Mouse (Mus musculus): ENCODE data around the gene Ccnk. TPM values are rescaled to one million over a fixed set of nuclear protein-coding genes. Genes with fewer than 3 reads are reported as not detected.
A peak's percentile ranks its signal among the peaks of the same experiment; 100 is the strongest.

Ccnk gene
- total RNA-seq, 2 experiments from 2014 or later: 30.5 to 32.8 TPM

DNA sequence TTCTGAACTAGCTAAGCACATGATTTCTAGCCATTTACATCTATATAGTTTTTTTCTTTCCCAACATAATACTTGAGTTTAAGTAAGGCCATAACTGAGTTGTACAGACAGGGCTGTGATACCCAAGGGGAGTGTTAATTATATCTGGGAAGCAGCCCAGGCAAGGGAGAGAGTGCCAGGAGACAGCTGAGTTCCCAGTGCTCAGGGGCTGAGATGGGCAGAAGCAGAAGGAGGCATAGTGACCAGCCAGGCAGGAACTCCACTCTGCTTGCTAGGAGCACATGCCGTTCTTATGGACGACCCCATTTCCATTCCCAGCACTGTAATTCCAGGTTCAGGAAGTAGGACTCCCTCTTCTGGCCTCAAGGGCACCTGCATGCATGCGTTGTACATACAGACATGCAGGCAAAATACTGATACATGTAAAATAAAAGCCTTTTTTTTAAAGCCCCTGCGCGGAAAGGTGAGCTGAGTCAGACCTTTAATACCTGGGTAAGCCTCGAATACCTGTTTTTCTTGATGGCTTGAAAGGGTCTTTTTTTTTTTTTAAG lies 8.2 kb downstream of the Ccnk start:
- DNase-seq: no peak

DNA sequence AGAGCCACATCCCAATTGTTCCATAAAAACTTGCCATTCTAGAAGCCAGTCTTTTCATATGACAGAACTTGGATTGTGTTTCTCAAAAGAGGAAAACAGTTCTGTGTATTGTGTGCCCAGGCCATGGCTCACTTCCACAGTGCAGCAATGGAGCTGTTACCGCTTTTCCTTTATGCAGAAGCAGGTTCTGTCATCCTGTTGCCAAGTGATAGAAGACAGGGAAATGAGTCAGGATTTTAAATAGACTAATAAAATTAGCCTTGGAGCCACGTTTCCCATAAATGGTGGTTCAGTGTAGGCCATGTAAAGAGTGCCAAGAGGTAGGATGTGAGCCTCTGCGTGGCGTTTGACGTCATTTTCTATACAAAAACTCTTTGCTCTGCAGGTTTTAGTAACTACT lies 14.5 kb downstream of the Ccnk start:
- no peak for DNase-seq

DNA sequence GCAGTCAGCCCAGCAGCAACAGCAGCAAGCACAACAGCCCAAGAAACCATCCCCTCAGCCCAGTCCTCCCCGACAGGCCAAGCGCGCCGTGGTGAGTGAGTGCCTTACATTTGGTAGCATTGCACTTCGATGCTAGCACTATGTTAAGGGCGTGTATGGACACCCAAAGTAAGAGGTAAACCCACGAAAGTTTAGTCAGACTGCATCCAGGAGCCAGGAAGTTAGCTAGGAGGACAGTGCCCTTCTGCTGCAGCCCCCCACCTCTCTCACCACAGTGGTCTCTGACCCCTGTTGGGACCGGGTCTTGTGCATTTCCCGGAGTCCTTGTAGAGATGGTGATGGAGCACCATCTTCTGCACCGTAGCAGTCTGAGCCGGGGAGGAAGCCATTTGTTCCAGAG lies 16.4 kb downstream of the Ccnk start:
- DNase-seq: no peak

DNA sequence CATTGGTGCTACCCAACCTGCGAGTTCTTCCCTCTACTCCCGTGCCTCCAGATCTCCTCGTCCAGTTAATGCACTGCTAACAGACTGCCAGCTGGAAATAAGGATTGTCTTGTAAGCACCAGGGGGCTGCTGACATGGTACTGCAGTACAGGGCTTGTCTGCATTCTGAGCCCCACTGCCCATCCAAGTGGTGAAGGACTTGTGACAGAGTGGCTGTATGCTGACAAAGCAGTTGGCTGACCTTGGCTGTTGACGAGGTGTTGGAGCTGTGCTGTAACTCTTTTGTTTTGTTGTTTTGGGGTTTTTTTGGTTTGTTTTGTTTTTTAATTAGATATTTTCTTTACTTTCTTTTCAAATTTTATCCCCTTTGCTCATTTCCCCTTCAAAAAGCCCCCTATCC lies 19.1 kb downstream of the Ccnk start:
- no peak for DNase-seq

DNA sequence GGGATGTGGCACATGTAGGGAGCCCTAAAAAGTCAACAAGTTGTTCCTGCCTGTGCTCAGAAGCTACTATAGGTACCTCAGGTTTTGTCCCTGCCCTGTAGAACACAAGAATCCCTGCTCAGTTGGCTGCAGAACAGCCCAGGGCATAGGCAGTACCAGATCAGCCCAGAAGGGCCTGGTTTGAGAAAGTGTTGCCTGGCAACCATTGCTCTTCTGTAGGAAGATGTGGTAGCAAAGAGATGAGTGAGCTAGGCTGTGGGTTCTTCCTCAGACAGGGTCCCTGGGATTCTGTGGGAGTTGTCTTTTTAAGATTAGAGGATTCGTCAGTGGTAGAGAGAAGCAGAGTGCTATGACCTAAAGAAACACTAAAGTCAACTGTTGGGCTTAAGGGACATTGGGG lies 20.7 kb downstream of the Ccnk start:
- DNase-seq: no peak

DNA sequence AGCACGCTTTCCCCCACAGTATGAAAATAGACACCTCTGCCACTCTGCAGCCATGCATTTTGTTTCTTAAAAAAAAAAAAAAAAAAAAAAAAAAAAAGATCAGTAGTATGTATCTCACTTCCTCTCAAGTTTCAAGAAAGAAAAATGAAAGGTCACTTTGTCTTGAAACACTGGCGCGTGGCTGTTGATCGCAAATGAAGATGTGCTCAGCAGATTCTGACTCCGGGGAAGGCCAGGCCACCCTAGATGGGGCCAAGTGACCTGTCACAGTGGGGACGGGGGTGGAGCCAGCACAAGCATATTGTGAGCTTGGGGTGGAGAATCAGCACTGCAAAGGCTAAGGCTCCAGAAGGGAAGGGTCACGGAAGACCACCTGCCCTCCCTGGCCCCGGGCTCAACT lies 24.5 kb downstream of the Ccnk start:
- DNase-seq: no peak

DNA sequence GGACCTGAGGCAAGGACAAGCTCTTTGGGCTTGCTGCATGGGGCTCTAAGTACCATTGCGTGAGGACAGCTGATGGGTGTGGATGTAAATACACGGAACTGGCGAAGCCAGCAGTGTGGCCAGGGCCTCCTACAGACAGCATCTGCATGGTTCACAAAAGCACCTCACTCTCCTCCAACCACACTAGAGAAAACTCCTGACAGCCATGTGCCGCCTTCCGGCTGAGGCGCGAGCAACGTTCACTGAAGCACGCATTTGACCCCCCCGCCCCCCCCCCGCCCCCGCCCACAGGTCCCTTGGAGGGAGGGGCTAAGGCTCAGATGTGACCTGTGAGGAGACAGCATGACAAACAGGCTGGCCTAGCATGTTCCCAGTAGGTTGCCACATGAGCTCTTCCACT lies 25.6 kb downstream of the Ccnk start:
- DNase-seq: no peak

DNA sequence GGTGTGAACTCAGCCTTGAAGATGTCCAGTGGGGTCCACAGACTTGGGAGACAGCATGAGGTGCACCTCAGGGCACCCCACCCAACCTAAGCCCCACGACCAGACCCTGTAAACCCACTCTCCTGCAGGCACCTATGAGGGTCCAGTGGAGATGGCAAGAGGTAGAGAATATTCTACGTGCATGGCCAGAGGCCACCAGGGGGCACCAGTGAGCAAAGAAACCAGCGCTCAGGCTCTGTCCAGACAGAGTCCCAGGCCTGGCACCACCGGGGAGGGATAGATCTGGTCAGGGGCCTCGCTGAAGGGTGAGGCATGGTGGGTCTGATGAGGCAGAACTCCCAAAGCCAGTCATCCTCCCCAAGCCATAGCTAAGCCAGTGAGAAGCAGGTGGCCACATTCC lies 27.3 kb downstream of the Ccnk start:
- peak; percentile 88 for DNase-seq

DNA sequence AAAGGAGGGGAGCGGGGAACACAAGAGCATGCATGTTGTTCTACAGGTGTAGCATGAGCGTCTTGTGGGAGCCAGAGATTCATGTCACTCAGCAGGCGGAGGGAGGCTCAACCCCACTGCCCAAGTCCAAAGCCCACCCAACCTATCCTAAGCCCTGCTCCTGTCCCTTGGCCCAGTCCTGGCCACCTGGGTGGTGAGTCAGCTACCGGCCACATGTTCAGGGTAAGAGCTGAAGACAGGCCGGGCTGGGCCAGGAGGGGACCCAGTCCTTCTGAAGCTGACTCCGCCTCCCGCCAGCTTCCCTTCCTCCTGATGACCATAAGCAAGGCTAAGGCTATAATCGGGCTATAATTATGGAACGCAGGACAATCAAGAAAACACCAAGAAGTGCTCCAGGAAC lies 28.8 kb downstream of the Ccnk start:
- DNase-seq: no peak

DNA sequence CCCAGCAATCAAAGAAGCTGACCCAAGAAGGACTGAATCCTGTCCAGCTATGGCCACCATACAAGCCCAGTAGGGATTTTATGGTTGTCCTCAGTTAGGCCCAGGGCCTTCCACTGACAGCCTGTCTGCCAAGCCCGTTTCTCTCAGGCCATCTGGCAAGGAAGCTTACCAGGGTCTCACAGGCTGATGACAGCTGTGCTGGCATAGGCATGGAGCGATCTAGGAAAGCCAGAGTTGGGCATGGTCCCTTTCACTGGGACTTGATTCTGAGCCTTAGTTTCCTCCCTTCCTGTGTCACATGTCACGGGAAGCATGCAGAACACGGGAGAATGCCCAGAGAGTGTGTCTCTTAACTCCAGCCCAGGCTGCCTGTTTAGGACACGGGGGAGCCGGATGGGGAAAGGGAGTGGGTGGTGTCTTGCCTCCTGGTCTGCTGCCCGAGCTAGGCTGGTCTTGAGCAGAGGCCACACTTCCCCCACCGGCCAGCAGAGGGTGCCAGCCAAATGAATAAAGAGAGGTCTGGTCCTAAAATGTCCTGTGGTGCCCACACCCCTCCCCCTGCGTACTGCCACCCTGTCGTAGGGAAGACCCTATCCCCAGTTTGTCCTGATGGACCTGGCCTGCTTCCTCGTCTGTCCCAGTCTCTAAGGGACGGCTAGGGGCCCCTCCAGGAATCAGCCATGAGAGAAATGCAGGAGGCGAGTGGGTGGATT lies 29.5 kb downstream of the Ccnk start:
- peak; percentile 85 for DNase-seq

DNA sequence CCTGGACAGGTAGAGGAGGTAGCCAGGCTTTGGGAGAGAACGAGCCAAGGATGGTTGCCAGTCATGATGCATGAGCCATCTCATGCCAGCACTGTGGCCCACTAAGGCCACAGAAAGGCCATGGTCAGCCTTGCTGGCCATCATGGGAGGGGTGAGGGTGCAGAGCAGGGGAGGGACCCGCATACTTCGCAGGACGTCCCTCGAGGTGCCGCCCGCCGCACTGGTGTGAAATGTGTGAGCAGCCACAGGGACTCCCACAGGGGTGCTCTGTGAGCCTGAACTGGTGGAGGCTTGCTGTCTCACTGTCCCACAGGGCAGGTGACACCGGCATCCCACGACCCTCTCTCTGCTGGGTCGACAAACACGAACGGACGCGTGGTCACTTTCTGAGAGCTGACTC lies 31.2 kb downstream of the Ccnk start:
- DNase-seq: no peak

DNA sequence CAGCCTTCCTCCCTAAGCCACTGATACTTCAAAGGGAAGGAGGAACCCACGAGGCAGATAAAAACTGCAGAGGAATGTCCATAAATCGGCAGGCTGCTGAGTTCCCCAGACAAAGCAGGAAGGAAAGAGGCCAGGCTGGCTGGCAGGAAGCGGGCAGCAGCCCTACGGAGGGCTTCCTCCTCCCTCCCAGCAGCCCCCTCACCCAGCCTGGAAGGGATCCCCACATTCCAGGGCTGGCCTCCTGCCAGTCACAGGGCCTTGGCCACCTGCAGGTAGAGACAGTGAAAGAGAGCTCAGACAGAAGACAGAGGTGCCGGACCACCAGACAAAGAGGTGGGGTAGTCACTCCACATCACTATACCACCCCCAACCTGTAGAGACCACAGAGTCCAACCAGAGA lies 32.7 kb downstream of the Ccnk start:
- no peak for DNase-seq

DNA sequence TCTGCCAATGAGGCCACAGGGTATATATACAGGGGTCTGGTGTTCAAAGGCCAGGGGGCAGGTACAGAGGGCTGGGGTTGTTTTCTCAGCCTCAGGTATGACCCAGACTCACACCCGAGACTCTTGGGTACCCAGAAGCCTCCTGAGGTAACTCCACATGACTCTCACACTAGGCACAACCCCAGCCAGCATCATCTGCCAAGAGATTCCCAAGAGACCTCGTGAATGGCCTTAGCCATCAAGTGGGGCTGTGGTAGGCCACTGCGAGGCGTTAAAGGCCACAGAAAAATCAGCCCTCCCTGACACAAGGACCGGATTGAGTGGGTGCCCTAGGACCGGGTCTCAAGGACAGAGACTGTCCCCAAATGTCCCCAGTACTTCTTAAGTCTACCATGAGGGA lies 33.1 kb downstream of the Ccnk start:
- DNase-seq: no peak

DNA sequence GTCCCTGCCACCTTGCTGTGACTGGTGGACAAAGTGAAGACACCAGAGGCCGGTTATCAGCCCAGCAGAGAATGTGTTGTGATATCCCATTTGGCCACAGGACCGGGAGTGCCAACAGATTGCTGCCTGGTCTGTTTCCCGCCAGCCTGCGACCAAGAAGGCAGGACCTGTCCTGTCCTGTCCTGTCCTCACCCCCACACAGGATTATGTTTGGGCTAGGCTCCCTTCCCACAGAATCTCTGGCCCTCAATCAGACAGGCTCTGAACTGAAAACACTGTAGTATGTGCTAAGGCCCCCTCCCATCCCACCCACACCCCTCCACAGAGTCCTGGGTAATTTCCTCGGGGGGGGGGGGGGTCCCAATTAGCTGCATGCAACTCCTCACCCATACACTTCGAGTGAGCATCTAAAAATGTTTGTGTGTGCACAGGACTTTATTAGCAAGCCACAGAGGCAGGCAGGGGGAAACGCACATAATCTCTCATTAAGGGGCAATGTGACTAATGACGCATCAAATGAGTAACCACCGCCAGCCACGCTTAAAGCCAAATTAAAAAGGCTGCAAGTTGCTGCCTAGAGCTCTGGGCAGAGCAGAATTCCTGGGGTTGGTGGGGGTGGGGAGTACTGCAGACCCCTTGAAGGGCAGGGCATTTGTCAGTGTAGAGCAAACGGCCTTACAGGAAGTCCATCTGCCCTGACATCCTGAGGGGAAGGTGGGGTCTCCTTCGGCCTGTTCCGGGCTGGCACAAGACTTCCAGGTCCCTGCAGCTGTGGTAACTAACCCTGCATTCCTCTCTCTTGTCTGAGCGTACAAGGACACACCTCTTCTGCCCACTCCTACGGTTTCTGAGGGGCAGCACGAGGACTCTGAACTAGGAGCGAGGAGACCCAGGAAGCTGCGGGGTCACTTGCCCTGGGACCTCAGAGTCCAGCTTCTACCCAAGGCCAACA lies 34.0 kb downstream of the Ccnk start:
- no peak for DNase-seq

DNA sequence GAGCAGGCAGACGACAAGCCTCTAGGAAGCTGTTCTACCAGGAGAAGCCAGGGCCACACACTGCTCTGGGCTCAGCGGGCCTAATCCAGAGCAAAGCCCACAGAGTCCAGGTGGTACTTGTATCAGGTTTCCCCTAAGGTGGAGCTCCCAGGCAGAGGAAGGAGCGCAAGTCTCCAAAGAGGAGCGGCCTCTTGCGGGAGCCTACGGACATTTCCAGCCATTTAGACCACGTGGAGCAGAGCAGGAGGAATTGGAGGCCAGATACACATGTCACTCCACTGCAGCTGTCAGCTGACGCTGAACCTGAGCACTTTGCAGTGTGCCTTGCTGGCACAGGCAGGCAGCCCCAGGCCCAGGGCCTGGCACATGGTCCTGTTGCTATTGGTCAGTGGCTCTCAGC lies 35.7 kb downstream of the Ccnk start:
- no peak for DNase-seq

DNA sequence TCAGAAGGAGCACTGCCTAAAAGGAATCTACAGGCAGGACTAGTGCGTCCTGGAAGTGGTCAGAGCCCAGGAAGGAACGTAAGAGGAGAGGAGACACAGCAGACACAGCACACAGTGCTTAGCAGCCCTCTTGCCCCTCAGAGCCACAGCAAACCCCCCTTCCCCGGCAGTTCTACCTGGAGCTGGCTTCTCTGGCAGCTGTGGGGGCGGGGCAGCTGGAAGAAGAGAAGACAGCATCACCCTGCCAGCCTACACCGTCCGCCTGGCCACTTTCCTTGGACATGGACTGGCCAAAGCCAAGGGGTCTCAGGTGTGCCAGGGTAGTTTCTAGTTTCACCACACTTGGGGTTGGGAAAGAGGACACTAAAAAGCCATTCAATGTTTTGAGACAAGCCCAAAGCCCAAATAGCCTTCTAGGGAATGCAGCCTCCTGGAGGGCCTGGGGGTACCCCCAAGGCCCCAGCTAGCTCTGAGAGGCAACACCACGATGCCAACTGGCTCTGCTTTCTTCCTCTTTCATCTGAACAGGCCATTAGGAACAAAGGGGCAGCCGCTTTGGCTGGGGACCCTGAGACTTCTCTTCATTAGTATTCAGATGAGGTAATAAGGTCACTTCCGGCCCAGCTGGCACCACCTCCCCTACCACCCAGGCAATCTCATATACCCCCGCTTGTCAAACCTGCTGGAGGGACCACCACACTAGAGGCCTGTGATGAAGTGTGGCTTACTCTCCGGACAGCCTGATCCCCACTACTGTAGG lies 37.4 kb downstream of the Ccnk start:
- no peak for DNase-seq

DNA sequence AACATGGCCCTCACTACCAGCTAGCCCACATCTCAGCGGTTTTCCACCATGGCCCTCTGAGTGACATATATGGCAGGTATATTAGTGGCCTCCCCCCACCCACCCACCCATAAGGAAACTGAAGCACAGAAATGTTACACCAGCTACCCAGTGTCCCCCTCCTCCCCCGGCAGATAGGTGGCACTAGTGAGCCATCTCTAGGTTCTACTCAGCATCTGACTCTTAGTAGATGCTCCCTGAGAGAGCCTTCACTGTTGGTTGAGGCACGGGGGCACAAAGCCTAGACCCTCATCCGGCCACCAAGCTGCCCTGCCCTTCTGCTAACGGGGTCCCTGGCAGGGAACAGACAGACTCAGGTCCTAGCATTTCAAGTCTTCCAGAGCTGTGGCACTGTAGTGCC lies 38.2 kb downstream of the Ccnk start:
- peak; percentile 79 for DNase-seq

DNA sequence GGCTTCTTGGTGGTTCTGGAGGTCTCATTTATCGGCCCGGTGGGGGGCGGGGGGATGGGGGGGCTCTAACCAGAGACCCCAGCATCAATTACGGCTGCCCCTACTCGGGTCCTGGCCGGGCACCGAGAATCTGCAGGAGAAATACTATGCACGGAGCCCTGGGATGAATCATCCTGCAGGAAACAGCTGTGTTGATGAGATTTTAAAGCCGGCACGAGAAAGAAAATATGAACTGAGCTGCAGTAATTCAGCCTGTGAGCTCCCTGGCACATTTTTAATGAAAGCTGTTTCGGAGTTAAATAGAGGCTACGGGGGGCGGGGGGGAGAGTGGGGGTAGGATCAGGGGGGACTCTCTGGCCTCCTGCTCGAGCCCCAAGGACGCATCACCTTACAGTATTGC lies 39.8 kb downstream of the Ccnk start:
- DNase-seq: no peak

DNA sequence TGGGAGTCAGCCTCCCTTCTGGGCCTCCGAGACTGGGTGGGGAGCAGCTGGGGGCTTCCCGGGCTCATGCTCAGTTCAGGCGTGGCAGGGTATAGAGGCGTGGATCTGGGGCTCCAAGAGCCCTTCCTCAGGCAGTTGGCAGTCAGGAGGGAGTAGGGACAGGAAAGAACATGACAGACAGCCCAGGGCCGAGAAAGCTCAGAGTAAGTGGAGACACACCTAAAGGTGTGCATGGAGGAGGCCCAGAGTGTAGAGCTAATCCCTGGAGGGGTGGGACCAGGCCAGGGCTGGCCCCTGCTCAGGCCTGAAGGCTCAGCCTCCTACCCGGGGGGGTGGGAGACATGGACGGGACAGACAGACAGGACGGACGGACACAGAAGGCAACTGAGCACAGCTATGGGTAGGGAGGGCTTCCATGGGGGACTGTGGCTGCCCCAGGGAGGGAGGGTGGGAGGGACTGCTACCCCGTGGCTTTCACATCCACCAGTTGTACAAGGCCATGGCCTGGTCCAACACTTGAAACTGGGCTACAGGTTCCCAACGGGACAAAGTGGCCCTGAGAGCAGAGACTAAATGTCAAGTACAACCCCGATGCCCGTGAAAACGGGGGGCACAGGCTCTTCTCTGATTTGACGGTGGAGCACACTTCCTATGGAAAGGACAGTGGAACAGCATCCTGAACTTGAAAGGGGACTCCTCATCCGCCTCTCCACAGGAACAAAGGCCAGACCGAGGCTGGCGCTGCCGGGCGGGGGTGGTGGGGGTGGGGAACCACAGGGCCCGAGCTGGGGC lies 40.6 kb downstream of the Ccnk start:
- DNase-seq: no peak

DNA sequence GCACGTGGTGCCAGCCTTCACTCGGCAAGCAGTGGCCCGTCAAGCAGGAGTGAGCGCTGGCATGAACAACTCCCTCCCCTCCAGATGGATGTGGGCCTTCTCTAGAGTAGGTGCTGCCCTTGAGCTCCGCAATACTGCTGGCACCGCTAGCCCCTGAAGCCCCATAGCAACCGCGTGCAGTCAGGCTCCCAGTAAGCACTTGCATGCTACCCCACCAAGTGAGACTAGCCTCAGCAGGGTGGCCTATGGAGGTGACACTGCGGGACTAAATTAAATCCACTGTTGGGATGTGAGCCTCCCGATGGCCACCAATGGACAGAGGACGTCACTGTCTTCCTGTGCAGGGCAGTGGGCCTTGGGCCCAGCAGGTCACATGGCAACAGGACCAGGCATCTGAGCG lies 41.2 kb downstream of the Ccnk start:
- no peak for DNase-seq

DNA sequence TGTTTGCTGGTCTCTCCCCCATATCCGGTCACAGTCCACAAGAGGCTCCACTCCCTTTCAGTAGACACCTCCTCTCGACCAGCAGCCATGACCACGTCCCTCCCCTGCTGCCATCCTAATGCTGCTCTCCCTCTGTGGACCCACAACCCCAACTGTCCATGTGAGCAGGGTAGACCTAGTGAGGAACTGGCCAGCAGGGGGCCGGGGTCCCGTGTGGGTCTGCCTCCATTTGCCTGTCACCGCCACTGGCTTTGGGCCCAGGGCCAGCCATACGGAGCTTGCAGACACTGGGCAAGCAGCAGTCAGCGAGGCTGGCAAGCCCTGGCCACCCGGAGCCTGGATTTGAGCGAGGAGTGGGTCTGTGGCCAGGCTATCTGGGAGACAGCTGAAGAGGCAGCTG lies 41.8 kb downstream of the Ccnk start:
- DNase-seq: peak; percentile 55

DNA sequence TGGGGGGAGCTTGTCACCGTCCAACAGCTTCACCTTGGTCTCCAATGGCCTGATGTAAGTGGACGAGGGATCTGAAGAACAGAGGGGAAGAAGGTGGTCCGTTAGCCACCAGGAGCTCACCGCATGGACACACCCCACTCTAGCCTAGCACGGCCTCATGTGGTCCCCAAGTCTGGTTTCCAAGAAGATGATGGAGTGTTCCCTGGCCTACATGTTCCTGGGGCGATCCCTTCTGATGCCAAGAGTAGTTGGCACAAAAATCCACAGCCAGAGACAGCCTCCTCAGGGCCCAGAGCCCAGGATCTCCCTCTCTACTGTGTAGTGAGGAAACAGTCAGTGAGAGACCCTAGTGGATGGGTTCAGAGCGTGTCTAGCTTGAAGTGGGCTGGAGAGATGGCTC lies 42.3 kb downstream of the Ccnk start:
- DNase-seq: no peak

Measured in heart, postnatal 4 days (tissue).